Mouse (Mus musculus) brain, embryonic 14.5 days (tissue): ENCODE results near the gene Pla2g1b.

Experiments
- CTCF ChIP-seq: fragments of 200-500 bp; IDR thresholded peaks from 2 replicates; pipeline ENCODE4 v1.5.1; 2012; ENCODE audit warnings: inconsistent platforms, mild to moderate bottlenecking, moderate library complexity, borderline replicate concordance; ENCODE audit not compliant: insufficient read depth, insufficient read length; ENCODE audit errors: extremely low read depth
- POLR2A ChIP-seq: fragments of 200-500 bp; IDR thresholded peaks from 2 replicates; pipeline ENCODE4 v1.6.1; 2012; ENCODE audit warnings: mild to moderate bottlenecking, inconsistent platforms, borderline replicate concordance; ENCODE audit not compliant: poor library complexity, insufficient read depth, insufficient read length, severe bottlenecking; ENCODE audit errors: extremely low read depth

DNA sequence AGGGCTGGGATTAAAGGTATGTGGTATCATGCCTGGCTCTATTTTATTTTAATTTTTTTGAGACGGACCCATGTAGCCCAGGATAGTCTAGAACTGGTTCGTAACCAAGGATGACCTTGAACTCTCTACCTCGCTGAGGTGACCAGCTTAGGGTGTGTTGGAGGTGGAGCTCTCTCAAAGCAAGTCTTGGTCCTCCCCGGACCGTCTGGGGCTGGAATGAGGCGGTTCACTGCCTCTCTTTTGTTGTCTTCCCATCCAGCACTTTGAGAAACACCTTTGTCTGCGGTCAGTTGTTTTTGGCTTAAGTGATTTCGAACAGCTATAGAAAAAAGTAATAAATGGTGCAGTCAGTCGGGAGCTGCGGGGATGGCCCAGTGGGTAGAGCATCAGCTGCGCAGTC is 21.9 kb upstream of the Pla2g1b start:
- TF ChIP-seq POLR2A (no peak), CTCF (no peak)
